Mouse (Mus musculus) cortical plate, adult 2 months (tissue): ENCODE data around the gene Ap5b1. TPM values are rescaled to one million over a fixed set of nuclear protein-coding genes. Genes with fewer than 3 reads are reported as not detected.

ENCODE experiments used
- H3K27ac ChIP-seq: fragments of 200-500 bp; 2 replicates; pipeline ENCODE4 v1.5.1; 2012; ENCODE audit warnings: low read length, control low read depth, inconsistent platforms; ENCODE audit not compliant: insufficient read depth
- H3K4me1 ChIP-seq: fragments of 200-500 bp; 2 replicates; pipeline ENCODE4 v1.6.1; 2011; ENCODE audit warnings: low read length; ENCODE audit not compliant: control insufficient read depth, insufficient read depth
- H3K4me3 ChIP-seq: fragments of 200-500 bp; 2 replicates; pipeline ENCODE4 v1.5.1; 2011; ENCODE audit warnings: mild to moderate bottlenecking, low read length, control low read depth; ENCODE audit not compliant: insufficient read depth
- CTCF ChIP-seq: fragments of 200-500 bp; IDR thresholded peaks from 2 replicates; pipeline ENCODE4 v1.5.1; 2011; ENCODE audit warnings: mild to moderate bottlenecking, control low read depth, low read length; ENCODE audit not compliant: insufficient read depth; ENCODE audit errors: extremely low read depth
- POLR2A ChIP-seq: fragments of 200-500 bp; IDR thresholded peaks from 2 replicates; pipeline ENCODE4 v1.6.1; 2011; ENCODE audit warnings: mild to moderate bottlenecking, low read length, control low read depth; ENCODE audit not compliant: insufficient read depth; ENCODE audit errors: extremely low read depth
- polyA plus RNA-seq: library from polyadenylated mRNA; depleted of rRNA; stranded (reverse); fragments of >200 nt; gene quantifications from 2 replicates; pipeline ENCODE4 v1.2.3, GENCODE M21; 2012

Gene Ap5b1
- polyA plus RNA-seq, 1 experiment, result 3.3 TPM

DNA sequence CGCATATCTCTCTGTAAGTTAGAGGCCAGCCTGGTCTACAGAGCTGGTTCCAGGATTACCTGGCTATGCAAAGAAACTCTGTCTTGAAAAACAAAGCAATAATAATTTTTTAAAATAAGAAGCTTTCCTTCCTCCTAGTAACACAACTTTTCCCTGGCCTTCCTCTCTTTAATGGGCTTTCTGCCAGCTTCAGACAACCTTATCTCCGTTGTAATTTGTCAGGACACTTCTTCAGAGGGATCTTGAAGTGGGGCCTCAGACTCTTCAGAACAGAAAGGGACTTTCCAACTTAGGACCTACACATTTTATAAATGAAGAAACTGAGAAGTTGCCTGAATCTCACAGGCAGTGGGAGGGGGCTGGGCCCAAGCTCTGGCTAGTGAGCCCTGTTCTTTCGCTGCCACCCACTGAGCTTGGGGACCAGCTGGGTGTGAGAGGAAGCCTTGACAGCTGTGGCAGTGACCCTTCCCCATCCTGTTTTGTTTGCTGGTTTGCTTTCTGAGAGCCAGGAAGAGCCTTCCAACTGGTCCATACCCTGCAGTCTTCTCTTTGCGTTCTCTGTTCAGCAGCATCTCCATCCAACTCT, 20.3 kb upstream of the Ap5b1 start:
- Histone ChIP-seq H3K27ac (no peak overlapping the region), H3K4me3 (no peak overlapping the region), H3K4me1 (no peaks in the 10 kb centered on the region)
- TF ChIP-seq CTCF (no peak), POLR2A (no peak)

DNA sequence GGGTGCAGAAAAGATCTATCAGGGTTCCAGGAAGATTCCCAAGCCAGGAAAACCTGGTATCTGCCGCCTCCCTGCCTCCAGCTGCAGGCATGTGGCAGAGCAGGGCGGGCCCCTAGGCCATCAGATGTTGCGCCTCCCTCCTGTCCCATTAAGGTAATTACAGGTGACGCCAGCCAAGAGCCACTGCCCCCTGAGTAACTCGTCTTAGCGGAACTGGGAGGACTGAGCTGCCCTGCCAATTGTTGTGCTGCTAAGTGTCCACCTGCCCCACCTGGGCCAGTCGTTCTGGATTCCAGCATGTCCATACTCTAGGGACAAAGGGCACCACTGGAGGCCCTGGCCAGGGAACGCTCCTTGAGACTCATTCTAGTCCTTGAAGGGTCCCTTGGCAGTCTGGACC, 14.0 kb upstream of the Ap5b1 start:
- no peak overlapping the region for H3K27ac ChIP-seq
- H3K4me1 ChIP-seq, result no peaks in the 10 kb centered on the region
- TF ChIP-seq POLR2A, result no peak
- no peak for TF ChIP-seq CTCF
- H3K4me3 ChIP-seq, result no peak overlapping the region

DNA sequence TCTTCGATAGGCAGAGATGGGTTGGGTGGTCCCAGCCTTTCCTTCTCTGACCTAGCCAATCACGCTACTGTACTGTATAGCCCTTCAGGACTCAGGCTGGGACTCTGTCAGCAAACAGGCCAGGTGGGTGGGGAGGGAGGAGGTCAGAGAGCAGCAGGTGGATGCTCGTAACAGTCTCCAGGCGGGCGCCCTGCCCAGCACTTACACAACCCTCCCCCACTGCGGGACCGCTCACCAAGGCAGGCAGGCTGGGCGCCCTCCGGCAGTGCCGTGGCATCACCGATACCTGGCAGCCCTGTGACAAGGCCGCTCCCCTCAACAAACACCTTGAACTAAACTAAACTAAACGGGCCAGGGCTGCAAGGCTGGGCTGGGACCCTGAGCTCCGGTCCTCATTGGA, 13.6 kb upstream of the Ap5b1 start:
- H3K4me1 ChIP-seq, result no peaks in the 10 kb centered on the region
- TF ChIP-seq POLR2A, result no peak
- no peak for TF ChIP-seq CTCF
- H3K4me3 ChIP-seq, result no peak overlapping the region
- no peak overlapping the region for H3K27ac ChIP-seq

DNA sequence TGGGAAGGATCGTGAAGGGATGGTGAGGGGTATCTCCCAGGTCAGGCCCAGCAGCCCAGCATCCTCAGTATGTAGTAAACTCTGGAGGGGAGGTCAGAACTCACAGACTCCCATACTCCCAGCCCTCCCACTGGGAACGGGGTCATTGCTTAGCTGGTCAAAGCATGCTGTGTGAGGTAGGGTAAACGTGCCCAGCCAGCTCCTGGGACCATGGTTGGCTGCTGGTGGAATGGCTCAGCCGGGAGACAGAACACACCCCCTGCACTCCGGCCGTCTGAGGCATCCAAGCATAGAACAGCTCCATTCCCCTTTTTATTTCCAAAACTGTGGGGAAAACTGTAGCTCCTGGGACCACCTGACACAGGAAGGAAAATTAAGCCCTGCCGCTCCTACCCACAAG, 9.7 kb upstream of the Ap5b1 start:
- Histone ChIP-seq H3K4me1 (no peaks in the 10 kb centered on the region), H3K4me3 (no peak overlapping the region), H3K27ac (no peak overlapping the region)
- no peak for TF ChIP-seq POLR2A
- no peak for TF ChIP-seq CTCF

DNA sequence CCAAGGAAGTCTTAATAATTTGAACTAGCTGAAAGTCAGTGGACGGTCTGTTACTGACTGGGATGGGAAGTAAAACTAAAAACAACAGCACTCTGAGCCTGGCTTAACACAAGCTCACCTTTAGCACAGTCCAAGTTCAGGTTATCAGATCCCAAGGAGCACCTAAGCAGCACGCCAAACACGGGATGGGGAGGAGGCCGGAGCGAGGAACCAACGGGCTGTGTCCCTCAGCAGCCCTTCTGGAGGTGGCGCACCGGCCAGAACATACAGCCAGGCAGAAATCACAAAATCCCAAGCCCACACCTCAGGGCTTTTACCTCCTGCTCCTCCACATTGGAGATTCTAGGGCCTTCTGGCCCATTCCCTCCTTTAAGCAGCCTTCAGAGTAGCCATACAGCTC, 9.1 kb upstream of the Ap5b1 start:
- no peak for TF ChIP-seq POLR2A
- TF ChIP-seq CTCF, result no peak
- Histone ChIP-seq H3K4me3 (no peak overlapping the region), H3K4me1 (no peaks in the 10 kb centered on the region), H3K27ac (no peak overlapping the region)

DNA sequence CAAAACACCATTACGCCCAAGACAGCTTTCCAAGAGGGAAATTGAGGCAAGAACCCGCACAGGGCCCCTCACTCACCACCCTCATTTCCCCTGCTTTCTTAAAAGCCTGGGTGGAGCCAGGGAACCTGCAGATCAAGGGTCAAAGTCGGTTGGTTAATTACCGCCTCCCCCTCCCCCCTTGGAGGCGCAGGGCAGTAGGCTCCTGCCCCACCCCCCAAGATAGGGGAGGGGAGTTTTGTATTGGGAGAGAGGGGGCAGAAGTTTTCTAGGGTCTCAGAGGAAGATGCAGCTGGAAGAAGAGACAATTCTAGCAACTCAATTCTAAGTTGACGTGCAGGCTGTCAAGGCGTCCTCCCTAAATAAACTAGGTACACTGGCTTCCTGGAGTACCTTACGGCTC, 8.6 kb upstream of the Ap5b1 start:
- Histone ChIP-seq H3K4me1 (no peaks in the 10 kb centered on the region), H3K4me3 (no peak overlapping the region), H3K27ac (no peak overlapping the region)
- no peak for TF ChIP-seq POLR2A
- TF ChIP-seq CTCF, result no peak

DNA sequence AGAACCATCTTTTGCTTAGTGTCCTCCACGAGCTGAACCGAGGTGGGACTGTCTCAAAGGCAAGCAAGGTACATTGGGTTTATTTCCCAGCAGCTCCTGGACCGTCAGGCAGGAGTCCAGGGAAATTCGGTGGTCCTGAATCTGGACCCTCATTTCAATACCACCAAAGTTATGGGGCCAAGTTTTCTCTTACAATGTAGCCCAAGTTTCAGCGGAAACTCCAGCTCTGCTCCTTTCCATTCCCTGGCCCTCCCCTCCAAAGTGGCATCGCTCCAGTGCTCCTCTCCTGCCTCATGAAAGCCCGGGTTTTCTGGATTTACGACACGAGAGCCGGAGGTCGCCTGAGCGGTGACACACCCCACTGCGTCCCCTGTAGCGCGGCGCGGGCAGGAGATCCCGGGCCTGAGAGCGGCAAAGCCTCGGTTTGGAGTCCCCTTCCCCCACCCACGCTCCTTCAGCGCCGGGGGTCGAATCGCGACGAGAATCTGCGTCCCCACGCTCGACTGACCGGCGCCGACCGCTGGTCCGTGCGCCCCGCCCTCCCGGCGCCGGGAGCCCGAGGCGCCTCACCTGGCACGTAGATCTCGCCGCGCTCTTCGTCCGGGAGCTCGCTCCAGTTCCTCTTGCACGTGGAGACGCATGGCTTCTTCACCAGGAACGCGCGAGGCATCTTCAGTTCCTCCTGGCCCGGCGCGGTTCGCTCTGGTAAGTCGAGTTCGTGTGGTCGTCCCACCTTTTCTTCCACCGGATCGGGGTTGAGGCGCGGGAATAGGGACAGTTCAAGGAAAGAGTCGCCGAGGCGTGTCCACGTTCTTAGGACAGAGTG, 8.0 kb upstream of the Ap5b1 start:
- TF ChIP-seq CTCF, result no peak
- no peak for TF ChIP-seq POLR2A
- Histone ChIP-seq H3K4me1 (no peaks in the 10 kb centered on the region), H3K27ac (no peak overlapping the region)

DNA sequence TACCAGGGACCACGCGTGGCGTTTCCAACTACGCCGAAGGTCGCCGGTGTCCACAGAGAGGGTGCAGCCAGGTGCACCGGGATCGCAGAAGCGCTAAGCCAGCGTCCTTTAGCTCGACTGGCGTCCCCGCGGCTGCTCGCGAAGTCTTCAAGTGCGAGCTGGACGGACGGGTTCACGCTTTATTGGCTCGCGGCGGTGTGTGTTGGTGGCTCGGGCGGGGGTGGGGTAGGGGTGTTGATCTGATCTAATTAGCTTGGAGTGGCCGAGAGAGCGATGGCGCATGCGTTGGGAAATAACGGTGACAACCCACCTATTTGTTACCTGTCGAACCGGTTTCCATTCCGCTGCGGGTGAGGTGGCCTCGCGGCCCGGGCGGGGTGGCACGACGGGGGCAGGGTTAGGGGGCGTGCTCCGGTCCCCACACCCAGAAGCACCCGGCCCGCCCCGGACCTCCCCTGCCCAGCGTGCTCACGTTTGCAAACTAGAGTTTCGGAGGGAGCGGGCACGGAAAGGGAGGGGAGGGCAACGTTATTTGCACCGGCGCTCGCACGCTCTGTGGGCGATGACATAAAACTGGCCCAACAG, 7.3 kb upstream of the Ap5b1 start, which contains the start of gene Ovol1:
Ovol1 (minus strand) TSS at position 190 of the 585 bp plus-strand sequence.
- Histone ChIP-seq H3K27ac (no peak within 1 kb of the TSS), H3K4me1 (no peaks in the 10 kb centered on the region), H3K4me3 (peak within 1 kb of the TSS; percentile 4; the same call in 1 of the 2 replicates)
- TF ChIP-seq POLR2A, result no peak
- TF ChIP-seq CTCF, result no peak

More for the DNA sequence above, 8.0 kb upstream of the Ap5b1 start:
- H3K4me3 ChIP-seq, result peak overlapping the region; percentile 4; the same call in 1 of the 2 replicates

DNA sequence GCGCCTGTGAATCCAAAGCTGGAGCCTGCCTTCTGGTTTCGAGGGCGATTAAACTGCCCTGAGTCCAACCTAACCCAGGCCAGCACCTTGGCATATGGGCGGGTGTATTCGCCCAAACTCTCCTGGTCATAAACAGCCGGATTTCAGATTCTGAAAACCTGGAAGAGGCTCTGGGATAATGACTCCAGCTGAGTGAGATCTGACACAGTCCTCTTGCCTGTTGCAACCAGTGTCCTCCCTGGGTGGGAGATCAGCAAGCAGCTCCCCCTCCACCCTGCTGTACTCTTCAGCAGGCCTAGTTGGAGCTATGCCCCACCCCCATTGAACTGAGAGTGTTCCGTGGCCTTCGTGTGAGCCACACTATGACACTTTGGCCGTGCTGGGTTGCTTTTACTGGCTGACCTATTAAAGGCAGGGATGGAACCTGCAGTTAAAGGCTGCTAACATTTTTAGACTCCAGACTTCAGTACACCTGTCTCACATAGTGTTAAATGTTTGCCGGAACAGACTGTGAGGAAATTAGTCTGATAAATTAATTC, 6.5 kb upstream of the Ap5b1 start:
- no peak for TF ChIP-seq CTCF
- no peak for TF ChIP-seq POLR2A
- no peak overlapping the region for H3K27ac ChIP-seq
- H3K4me3 ChIP-seq, result no peak overlapping the region; the same call in 1 of the 2 replicates
- no peaks in the 10 kb centered on the region for H3K4me1 ChIP-seq
